Mouse (Mus musculus) adrenal gland, postnatal 10 days (tissue): ENCODE measurements around the gene Slc25a45. TPM values are rescaled to one million over a fixed set of nuclear protein-coding genes. Genes with fewer than 3 reads are reported as not detected.

Experiments used
- DNase-seq: peaks from one replicate; pipeline ENCODE4 v3.0.0; 2021; ENCODE audit warnings: mixed read lengths
- long read RNA-seq, 2 experiments: library from polyadenylated mRNA; stranded (forward); transcript quantifications; one replicate each; pipeline ENCODE4 v2.0.0; 2021
- total RNA-seq, 2 experiments: library from RNA; stranded (reverse); gene quantifications; 2 replicates each; pipeline ENCODE4 v1.2.3; 2021

The Slc25a45 gene
- total RNA-seq = 10 to 100 TPM; 13.4 to 14.2 TPM
- long read RNA-seq, experiment 1, transcript Slc25a45-201 (6 exons, 2,480 nt) = major isoform, 13 of 18 reads
- long read RNA-seq, experiment 1, partial matches to known transcripts = 3 of 18 reads
- long read RNA-seq, experiment 1, other reads (novel, unspliced or antisense) = 1 of 18 reads
- long read RNA-seq, experiment 2, transcript Slc25a45-201 (6 exons, 2,480 nt) = major isoform, 10 of 11 reads
- long read RNA-seq, experiment 2, partial matches to known transcripts = 0 of 11 reads
- long read RNA-seq, experiment 2, other reads (novel, unspliced or antisense) = 1 of 11 reads

DNA sequence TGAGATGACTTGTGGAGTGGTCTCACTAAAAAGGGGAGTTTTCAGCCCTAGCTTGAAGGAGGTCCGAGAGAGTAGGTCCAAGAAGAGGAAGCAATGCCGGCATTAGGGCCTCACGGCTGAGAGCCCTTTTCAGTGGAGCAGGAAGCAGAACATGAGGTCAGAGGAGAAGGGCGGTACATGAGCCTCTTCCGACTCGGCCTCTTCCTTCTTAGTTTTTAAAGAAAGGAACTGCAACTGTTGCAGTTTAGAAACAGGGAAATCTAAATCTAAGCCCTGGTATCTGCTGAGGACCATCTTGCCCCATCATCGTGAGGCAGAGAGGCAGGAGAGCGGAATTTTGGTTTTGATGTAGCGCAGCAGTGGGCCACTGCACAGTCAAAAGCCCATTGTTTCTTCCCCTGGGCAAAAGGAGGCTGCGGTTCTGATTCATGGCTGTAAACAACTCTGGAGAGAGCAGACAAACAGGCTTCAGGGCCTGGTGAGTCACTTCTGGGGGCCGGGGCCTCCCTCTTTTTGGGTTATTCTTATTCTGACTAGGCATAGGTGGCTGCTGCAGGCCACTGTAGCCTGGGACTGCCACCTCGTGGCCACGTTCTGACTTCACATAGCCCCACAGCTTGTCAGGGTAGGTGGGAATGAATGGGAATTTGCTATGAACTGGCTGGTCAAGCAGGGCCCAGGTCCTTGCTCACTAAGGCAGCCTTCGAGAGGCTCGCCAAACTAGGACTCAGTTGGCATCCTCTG lies at the start of gene Slc25a45:
Gene Slc25a45 (plus strand): TSS at position 191 of the 744 bp plus-strand sequence.
- peak; percentile 86 for DNase-seq

DNA sequence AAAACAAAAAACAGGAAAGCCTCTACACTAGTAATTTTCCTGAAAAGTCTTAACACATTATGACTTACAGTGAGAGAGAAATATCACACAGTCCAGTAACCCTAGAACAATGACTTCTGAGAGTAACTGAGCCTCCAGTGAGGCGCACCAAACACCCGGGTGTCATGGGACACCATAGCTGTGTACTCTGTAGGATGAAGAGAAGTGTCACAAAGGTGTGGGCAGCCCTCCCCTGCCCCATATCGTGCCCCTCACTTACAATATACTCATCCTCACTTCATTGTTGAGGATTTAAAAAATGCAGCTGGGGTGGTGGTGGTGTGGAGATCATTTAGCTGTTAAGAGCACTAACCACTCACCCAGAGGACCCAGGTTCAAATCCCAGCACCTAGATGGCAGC lies 49.5 kb upstream of the Slc25a45 start:
- no peak for DNase-seq

DNA sequence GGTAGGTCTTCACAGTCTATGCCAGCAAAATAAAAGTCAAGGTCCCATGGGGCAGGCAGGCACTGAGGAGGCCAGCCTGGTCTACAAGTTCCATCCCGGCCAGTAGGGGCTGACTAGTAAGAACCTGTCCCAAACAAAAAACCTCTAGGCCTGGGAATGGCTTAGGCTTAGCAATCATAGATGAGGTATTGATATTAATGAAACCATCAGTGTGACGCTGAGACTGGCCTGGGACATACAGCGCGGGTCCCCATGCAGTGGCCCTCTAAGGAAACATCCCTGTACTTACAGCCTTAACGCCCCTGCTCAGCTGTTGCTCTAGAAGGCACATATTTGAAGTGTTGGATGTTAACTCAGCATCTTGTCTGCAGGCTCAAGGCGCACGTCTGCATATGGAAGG lies 48.7 kb upstream of the Slc25a45 start:
- DNase-seq = no peak

DNA sequence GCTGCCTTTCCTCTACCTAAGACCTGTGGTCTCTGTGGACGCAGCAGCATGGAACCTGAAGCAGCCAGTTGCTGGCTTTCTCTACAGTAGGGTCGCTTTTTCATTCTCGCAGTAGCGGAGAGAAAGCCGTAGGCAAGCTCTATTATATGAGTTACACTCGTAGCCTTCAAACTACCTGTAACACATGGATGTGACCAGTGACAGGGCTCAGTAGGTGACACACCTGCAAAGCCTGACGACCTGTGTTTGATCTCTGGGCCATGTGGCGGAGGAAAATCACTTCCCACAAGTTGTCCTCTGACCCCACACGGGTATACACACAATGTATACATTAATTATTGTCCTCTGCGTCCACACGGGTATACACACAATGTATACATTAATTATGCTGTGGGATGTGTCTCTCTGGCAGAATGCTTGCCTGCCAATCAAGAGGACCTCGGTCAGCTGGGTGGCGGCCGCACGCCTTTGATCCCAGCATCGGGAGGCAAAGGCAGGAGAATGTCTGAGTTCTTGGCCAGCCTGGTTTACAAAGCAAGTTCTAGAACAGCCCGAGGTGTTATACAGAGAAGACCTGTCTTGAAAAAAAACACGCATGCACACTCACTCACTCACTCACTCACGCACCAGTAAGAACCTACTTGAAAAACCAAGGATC lies 47.5 kb upstream of the Slc25a45 start:
- DNase-seq = no peak

DNA sequence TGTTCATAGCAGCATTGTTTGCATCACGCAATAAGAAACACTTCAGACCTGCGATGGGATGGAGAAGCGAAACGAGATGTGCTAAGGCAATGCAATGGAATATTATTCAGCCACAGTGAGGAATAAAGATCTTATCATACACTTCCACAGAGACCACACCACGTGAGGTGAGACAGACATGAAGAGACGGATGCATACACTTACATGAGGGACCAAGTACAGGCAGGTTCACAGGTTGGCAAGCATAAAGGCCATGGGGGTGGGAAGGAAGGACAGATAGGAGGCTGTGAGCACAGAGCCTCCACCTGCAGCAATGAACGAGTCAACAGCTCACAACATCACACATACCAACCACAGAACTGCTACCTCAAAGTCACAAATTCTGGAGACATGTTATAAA lies 46.8 kb upstream of the Slc25a45 start:
- DNase-seq = no peak

DNA sequence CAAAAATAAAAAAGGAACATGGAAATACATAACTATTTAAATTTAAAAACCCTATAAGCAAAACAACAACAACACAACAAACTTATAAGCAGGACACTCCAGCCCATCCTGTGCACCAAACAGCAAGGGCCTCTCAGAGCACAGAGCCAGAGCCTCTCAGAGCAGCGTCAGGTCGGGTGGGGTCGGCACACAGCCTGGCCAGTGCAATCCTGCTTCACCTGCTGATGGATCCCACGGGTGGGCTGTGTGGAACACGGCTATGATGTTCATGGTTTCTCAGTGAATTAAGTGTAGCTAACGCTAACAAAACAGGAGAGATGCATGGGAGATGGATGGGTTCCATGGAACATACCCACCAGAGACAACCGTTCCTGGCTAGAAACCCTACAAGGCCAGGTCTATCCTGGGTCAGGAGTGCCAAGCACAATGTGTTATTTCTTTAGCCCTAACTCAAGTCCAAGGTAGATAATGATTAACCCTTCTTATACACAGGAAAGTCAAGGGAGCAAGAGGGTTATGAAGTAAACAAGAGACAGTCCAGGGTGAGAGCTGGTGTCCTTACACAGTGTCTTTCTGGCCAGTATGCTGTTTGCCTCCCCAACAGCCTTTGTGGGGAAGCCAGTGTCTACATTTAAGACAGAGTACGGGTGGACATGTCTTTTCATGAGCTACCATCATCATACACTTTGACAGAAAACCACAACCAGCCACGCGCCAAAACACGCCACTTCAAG lies 46.2 kb upstream of the Slc25a45 start:
- no peak for DNase-seq

DNA sequence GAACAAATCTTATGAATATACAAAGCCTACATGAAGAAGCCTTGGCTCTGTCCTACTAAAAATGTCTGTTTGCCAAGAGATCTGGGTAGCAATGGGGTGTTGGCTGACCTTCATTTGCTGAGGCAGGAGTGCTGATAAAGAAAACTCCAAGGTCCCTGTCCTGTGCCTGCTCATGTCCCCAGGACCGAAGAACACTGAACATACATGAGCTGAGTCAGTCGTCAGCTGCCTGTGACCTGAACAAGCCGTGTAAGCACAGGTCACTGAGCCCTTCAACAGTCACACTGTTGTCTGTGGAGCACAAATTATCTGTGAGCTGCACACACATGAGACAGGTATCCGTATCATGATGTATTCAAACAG lies 45.7 kb upstream of the Slc25a45 start:
- DNase-seq = no peak

DNA sequence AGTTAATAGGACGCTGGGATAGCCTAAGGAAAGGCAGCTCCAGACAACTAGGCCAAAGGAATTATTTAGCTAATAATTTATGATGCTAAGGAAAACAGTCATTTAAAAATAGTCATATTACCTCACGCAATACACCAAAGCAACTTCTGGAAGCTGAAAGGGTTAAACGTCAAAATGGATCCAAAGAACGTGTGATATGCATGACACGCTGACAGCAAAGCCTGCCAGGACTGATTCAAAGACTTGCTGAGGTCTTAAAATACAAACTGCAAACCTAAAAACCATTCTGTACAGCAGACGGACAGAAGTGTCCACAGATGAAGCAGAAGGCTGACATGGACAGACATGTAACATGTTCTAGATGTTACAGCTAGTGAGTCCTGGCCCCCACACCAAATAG lies 45.3 kb upstream of the Slc25a45 start:
- no peak for DNase-seq

DNA sequence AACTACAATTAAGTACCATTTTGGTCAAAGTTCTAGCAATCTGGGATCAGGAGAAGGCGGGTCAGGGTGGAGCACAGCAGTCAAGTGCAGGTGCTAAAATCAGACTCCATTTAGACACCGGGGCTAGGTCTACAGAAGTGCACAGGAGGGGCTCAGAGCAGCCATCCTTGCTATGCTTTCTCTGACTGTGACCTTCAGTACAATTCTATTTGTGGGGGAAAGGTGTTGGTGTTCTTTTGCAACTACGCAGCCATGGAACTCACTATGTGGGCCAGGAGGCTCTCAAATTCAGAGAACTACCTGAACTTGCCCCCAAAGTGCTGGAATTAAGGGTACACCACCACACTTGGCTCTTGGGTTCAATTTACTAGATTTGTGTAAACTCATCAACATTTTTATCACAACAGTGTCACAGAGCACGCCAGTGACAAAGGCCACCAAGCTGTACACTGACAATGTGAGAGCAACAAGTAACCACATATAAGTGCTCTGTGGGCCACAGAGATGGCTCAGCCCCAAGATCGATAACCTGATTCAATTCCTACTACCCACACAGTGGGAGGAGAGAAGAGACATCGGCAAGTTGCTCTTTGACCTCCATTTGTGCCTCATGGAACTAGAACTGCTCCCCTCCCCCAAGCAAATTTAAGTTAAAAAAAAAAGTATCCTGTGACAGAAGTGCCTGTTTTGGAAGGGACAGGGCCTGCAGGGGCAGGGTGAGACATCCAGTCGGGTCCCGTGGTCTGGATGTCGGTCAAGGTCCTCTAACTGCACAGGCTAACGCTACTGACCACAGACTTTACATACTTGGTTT lies 44.1 kb upstream of the Slc25a45 start:
- peak; percentile 61 for DNase-seq

DNA sequence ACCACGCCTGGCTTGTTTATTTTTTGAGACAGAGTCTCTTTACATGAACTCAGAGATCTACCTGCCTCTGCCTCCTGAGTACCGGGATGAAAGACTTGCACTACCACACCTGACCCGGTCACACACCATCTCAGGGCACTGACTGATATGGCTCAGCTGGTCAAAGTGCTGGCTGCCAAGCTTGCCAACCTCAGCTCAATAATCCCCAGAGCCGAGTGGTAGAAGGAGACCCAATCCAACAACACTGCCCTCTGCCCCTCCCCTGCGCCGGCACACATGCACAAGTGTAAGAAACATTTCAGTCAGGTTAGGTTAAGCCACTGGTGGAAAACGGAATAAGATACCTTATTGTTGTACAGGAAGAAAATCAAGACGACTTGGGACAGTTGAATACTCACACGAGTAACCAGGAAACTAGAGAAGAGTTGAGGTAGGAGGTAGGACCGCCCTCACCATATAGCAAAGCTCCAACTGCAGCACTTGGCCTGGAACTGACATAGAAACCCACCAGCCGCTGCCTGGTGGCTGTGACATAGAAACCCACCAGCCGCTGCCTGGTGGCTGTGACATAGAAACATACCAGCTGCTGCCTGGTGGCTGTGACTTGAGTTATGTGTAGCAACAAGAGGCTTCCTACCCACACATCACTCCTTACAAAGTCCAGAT lies 43.2 kb upstream of the Slc25a45 start:
- DNase-seq = peak; percentile 50

DNA sequence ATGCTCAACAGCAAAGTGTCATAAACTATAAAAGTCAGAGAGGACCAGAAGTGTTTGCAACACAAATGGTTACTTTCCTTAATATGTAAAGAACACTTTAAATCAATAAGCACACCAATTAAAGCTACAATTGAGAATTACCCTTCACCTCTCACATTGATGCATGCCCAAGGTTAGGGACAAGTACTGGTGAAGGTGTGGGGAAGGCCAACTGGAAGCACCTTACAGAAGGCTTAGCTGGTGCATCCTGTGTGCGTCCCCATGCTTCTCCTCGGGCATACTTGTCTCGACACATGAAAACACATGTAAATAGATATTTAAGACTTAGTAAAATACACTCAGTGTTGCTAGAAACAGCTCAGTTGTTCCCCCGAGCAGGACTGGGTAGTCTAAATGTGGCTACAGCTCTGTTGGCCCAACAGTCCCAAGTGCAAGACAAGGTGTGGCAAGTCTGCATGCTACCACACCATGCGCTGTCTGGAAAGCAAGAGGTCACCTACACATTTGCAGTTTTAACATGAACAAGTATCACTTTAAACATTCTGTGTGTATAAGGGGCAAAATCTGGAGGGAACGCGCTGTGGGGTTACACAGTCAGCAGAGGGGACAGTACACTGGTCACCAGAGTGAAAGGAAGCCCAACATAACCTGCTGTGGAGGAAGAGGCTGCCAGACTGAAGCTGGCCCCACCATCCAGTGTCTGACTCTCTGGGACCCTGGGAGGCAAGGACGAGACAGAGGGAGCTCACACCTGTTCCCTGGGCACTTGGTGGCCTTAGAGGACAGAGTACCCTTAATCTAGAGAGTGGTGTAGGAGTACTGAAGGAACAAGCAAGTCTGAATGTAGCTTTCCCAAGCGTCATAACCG lies 42.3 kb upstream of the Slc25a45 start:
- DNase-seq = peak; percentile 44

DNA sequence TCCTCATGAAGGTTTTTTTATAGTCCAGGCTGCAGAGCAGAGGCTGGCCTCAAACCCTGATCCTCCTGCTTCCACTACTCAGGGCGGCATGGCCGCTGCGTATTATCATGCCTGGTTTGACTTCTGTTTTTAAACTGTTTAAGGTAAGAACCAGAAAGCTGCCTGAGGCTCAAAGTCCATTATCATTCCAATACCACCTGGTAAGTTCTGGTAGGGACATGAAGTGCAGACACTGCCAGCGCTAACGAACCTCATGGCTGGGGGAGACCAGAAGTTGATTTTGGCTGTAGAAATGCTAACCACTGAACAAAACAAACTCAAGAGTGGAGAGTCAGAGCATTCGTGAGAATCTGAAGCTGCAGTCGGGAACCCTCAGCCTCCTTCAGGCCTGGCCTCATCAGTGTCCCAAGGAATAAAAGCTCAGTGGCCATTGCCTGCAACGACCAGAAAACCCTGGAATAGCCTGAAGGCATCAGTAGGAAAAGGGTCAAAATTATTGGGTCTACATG lies 41.6 kb upstream of the Slc25a45 start:
- DNase-seq = peak; percentile 24

DNA sequence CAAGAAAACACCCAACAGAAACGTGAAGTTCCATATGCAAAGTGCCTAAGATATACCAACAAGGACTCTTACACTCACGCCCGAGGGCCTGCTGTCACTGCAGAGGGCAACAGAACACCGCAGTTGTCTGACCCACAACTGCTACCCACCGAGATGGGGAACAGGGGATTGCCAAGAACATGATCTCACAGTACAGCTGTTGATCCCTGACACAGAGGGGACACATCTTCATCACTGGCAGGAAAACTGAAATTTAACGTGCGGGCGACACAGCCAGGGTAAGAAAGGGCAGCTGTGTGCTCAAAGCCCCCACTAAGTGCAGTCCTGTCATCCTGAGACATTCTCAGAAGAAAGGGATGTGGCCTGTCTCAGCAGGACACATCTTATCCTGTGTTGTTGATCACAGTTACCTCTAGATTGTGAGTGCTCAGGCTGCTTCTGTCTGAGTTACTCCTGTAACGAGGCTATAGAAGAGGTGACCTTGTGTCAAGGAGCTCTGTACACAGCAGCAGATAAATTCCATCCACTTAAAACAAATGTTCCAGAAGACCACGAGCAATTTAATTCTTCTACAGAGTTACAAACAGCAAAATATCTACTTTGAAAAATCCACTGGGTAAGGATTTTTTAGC lies 40.6 kb upstream of the Slc25a45 start:
- peak; percentile 38 for DNase-seq

DNA sequence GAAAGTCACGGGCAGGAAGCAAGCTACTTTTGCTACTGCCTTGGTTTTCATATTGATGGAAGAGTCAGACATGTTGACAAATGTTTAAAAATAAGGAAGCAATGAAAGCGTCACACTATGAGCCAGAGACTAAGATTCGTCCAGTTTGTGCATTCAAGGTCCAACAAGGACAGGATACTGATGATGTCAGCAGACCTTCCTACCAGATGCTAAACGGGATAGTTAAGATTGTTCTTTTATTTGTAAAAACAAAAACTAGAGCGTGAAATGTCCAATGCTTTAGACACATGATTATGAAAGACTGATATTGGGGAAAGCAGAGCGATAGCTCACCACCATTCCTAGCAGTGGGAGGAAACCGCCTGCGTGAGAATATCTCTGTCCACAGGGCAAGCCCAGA lies 40.0 kb upstream of the Slc25a45 start:
- peak; percentile 12 for DNase-seq

DNA sequence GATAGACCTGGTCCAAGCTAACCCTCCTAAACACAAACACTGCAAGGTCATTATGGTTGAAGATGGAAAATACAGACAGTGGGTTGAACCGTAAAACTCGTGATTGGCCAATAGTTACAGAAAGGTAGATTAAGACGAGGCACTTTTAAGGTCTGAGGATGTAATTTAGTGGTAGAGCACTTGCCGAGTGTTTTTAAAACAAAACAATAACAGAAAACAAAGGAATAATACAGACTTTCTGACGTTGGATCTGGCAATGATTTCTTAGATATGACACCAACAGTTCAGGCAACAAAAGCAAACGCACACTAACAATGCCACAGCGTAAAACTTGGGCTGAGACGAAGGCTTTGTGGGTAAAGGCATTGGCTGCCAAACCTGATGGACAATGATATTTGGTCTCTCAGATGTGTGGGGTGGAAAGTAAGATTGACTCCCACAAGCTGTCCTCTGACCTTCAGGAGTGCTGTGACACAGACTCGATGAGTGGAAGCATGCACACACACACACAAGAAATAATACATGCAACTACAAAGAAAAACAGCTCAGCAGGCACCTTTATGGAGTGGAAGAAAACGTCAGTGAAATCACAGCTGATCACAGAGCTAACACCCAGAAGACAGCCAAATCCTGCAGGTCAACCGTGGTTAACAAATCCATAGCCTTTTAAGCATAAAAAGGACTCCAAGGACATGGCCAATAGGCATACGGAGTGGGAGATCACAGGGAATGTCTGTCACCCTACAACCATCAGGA lies 39.3 kb upstream of the Slc25a45 start:
- DNase-seq = peak; percentile 28

DNA sequence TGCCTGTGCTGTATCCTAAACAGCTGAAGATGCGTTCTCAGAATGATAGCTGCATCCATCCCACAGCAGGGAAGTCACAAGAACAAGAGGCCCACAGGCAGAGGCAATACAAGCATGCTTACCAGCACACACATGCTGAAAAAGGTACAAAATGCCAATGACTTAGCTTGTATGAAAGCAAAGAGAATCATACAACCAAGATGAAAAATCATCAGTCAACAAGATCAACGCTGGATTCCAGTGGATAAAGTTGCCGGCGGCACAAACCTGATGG lies 38.8 kb upstream of the Slc25a45 start:
- no peak for DNase-seq

DNA sequence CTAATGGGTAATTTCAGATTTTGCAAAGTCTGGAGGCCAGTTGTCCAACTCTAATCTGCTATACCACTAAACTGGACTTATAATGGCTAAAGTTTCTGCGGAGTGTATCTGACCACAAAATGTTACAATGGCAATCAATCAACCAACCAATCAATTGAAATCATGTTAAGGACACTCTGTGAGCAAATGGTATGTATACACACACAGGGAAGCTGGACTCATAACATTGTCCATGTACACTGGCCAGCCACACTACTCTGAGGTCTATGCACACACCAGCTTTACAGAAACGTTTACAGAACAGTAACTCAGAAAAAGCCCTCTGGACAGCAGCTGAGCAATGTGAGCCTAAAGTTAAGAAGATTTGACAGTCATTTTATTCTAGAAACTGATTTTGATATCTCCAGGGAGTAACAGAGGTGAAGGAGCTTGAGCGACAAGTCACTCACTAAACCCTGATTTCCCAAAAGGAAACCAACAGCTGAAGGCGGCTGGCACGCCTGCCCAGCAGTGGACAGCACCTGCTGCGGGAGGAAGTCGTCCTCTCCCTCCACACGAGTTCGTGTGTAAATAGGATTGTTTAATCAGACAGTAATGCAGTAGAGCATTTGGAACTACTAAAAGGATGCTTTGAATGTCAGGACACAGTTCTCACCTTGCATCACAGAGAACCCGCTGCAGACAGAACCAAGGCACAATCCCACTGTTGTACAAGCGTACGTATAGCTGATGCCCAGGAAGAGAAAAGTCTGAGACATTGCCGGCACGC lies 38.1 kb upstream of the Slc25a45 start:
- peak; percentile 49 for DNase-seq
